Mouse (Mus musculus) liver, adult (tissue): Measurements from ENCODE around the gene Gm11096.

ENCODE experiments used
- GATA4 ChIP-seq: IDR thresholded peaks from 2 replicates; pipeline ENCODE4 v1.6.1; 2014; ENCODE audit warnings: mild to moderate bottlenecking, low read length; ENCODE audit not compliant: insufficient replicate concordance

Gm11096 gene

GRCm38 (mm10) chr17:81455977-81456376, 14.4 kb downstream of the Gm11096 start:
- no peak for TF ChIP-seq GATA4

DNA sequence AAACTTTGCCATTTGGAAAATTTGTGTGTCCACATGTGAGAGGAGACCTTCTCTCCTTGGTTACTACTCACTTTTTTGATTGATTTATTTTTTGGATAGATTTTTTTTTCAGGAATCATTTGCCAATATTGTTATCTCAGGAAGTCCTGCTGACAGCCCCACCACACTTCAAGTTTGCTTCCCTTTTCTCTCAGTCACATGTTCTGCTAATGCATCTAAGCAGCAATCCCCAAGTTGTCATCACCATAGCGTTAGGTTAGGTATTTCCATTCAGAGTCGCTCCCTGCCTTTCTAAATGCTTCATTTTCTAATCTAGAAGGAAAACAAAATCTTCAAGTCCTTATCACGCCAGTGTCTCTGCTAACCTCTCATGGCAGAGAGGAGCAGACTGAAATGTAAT, 17.8 kb downstream of the Gm11096 start:
- TF ChIP-seq GATA4: no peak

DNA sequence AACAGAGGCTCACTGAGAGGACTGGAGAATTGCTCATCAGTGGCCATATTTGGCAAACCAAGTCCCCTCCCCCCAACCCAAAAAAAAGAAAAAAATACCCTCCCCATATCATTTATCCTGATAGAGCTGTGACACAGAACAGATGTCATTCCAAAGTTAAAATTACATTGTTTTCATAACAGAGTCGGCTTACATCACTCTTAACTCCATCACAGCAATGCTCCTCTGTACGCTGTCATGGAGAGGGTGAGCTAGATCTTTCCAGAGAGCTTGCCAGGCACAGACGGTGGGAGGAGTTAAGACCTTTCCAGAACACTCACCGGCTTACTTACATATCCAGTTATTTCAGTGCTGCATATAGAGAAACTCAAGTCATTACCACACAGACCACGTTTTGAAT, 27.4 kb downstream of the Gm11096 start:
- no peak for TF ChIP-seq GATA4

DNA sequence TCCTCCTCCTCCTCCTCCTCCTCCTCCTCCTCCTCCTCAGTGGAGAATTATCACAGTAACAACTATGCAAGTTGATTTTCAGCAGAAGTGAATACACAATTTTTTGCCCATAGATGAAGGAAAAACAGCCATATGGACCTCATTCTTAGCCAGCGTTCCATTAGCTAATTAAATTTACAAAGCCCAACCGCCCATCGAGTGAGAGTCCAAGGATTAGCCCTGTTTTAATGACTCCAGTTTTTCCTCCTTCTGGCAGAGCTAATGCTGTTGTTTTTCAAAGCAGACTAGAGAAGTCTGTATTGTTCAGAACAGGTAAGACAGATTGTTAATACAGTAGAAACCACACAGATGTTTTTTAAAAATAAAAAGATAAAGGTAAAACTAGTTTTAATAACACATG, 31.8 kb downstream of the Gm11096 start:
- no peak for TF ChIP-seq GATA4

GRCm38 (mm10) chr17:81477420-81477819, 35.9 kb downstream of the Gm11096 start:
- TF ChIP-seq GATA4: no peak

- TF ChIP-seq GATA4: no peak
These were observed 38.2 kb downstream of the Gm11096 start for GRCm38 (mm10) chr17:81479807-81480206.

GRCm38 (mm10) chr17:81480351-81481161, 39.0 kb downstream of the Gm11096 start:
- no peak for TF ChIP-seq GATA4

GRCm38 (mm10) chr17:81481843-81482490, 40.4 kb downstream of the Gm11096 start:
- no peak for TF ChIP-seq GATA4

DNA sequence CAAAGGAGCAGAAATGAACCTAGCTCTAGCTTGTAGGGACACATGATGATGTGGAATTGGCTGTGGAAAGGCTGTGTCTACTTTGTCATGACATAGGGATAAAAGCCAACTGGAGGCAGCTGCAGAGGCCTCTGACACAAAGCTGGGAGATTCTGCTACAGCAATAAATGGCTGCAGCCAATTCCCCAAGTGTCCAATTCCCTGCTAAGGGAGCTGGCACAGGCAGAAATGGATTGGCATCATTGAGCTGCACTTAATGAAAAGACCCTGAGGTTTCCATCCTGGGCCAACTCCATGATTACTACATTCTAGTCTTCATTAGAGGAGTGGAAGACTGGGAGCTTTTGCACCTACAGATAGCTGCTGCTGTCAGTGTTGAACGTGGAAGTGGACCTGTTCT, 44.8 kb downstream of the Gm11096 start:
- no peak for TF ChIP-seq GATA4
